Mouse (Mus musculus) right cerebral cortex, adult 18-20 months (tissue): ENCODE measurements around the gene Babam2.

Experiments used
- DNase-seq: peaks from one replicate; pipeline ENCODE4 v3.0.0; 2022; ENCODE audit warnings: mixed read lengths

The Babam2 gene

GRCm38 (mm10) chr5:32001771-32002170 lies 304.3 kb downstream of the Babam2 start:
- no peak for DNase-seq

- no peak for DNase-seq
Observed at GRCm38 (mm10) chr5:32008401-32008800, 310.9 kb downstream of the Babam2 start.

DNA sequence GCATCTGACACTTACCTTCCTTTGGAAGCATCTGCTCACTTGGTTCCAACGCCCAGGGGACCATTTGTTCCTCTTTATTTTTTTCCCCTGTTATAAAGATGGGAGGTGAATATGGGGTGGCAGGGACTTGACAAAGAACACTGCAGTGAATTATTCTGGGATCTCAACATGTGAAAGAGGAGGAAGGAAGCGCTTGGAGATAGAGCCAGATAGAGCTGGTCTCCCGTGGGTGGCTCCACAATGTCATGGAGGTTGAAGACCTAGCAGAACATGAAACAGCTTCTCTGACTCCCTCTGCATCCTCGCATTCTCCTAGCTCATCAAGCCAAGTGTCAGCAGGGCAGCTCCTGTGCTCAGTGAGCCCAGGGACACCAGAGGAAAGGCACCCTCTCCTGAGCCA lies 312.6 kb downstream of the Babam2 start:
- DNase-seq, result peak; percentile 42

- DNase-seq, result no peak
Observed at GRCm38 (mm10) chr5:32013053-32013452, 315.6 kb downstream of the Babam2 start.

DNA sequence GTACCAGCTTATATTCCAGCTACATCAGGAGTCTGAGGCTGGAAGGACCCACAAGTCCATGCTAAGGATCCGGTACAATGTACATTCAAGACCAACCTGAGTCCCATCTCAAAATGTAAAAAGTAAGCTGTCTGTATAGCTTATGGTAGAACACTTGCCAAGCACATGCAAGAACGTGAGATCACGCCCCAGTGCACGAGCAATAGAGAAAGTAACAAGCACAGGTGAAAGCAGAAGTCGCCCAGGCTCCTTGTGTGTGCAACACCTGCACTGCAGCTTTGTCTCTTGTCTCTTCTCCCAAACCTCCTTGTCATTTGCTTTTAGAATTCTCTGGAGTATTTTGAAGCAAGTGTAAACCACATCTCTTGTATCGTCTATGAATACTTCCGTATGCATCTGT lies 317.3 kb downstream of the Babam2 start:
- DNase-seq, result no peak

DNA sequence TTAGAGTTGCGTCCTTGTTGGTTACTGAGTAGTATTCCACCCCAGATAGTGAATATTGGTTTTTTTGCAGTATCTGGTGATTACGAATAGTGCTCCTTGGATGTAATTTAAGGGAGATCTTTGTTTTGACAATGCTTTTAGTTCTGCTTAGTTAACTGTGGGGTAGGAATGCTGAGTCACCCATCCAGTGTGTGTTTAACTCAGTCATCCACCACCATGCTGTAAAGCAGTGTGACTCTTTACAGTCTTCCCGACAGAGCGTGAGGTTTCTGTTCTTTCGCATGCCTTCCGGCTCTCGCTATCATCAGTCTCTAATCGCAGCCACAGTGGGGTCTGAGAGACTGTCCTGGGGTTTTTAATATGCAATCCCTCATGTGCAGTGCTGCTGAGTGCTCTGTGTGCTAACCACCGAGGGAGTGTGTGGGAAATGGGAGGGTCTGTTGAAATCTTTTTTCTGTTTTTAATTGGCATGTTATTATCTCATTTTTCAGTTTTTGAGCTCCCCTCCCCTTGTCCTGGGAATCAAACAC lies 318.5 kb downstream of the Babam2 start:
- DNase-seq, result no peak

GRCm38 (mm10) chr5:32017686-32018085 lies 320.2 kb downstream of the Babam2 start:
- DNase-seq, result no peak

GRCm38 (mm10) chr5:32018276-32018675 lies 320.8 kb downstream of the Babam2 start:
- no peak for DNase-seq

DNA sequence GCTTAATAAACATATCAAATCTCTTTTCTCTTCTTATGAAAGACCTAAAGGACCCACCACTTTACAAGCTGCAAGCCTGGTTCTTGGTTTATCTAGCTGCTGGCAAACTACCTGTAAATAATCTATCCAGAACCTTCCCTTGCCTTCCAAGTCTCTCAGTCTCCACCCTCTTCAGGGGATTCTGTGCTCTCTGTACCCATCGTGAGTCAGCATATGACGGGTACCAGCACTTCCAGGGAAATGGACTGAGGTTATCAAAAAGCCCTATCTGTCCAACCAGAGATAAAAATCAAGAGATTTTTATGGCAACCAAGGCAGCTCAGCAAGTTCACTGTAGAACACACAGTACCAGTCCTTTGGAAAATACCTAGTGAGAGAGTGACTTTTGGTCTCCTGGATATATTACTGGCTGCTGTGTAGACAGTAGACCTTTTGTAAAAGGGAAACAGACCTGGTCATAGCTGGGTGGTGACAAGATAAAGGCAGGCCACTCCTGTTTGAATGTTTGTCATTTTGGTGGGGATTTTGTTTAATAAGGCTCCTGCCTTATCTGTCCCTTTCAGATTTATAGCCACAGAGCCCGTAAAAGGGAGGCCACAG lies 332.4 kb downstream of the Babam2 start:
- no peak for DNase-seq

DNA sequence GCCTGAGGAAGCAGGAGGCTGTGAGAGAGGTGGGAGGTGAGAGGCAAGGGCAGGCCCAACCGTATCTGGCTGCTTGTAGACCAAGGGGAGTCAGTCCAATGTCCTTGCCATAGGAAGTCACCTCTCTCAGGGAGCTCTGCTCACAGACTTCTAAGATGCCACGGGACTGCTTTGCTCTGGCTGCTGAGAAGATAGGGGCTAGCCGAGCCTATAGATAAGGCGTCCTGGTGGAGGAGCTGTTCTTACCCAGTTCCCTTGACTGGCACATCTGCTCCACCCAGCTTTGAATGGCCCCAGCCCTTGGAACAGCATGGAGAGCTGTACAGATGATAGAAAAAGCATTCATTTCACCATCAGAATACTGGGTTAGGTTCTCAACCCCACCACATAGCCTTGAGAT lies 335.7 kb downstream of the Babam2 start:
- no peak for DNase-seq

- no peak for DNase-seq
Observed at GRCm38 (mm10) chr5:32033621-32034020, 336.1 kb downstream of the Babam2 start.

DNA sequence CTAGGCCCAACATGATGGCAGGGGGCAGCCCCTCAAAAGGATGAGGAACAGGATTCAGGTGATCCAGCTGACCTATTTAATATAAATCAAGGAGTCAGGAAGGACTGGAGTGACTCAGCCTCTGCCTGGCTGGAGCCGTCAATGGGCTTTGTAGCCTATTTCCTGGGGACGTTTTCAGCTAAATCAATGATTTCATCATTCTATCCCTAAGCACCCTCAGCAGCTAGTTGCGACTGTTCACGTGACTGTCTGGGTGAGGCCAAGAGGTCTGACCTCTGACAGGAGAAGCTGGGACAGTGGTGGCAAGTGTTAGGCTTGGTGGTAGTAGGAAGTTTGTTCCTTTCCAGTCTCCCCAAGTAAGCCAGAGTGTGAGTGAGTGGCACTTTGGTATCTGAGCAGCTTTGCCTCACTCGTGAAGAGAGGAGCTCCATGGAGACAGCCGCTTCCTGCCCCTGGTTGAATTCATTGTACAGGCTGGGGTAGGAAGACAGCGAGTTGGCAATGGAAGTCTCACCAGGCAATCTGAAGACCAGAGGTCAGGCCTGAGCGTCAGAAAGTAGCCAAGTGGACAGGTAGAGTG lies 337.1 kb downstream of the Babam2 start:
- DNase-seq, result no peak

DNA sequence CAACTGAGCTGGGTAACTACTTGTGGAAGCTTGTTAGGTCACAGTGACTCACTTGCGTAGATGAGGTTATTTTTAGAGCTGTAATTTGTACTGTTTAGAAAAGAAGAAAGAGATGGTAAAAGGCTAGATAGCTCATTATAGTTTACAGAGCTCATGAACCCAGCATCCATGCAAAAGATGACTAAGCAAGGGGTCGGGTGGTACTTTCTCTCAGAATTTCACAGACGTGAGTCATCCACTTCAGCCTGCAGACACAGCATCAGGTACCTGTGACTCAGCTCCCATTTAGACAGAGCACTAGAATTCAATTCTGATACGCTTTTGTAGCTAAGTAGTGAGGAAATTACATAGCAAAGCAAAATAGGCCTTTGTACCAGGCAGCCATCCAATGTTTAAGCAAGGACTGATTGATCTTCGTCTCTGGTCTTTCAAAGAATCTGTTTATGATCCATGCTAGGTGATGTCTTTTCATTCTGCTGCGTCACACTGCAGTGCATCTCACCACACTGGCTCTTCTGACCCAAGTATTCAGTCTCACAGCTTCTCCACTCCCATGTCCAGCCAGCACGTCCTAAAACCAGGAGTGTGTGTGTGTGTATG lies 338.3 kb downstream of the Babam2 start:
- peak; percentile 72 for DNase-seq

DNA sequence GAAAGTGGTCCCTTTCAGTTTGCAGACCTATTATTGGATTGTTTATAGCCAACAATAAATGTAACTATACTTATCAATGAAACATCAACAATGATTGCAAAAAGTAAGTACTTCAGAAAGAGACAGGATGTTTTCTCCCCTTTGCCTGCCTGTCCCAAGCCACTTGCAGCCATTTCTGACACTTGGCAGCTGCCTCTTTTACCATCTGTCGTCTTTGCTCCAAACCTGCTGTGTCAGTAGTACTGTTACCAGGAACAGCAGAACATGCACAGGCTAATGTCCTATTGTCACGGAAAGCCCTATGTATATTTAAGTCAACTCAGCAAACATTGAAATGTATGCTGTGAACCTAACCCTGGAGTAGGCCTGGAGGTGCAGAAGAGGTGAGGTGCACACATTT lies 339.4 kb downstream of the Babam2 start:
- no peak for DNase-seq

GRCm38 (mm10) chr5:32037546-32037945 lies 340.1 kb downstream of the Babam2 start:
- DNase-seq, result no peak

- DNase-seq, result no peak
Observed at GRCm38 (mm10) chr5:32038994-32039393, 341.5 kb downstream of the Babam2 start.

- no peak for DNase-seq
Observed at GRCm38 (mm10) chr5:32039511-32039910, 342.0 kb downstream of the Babam2 start.

DNA sequence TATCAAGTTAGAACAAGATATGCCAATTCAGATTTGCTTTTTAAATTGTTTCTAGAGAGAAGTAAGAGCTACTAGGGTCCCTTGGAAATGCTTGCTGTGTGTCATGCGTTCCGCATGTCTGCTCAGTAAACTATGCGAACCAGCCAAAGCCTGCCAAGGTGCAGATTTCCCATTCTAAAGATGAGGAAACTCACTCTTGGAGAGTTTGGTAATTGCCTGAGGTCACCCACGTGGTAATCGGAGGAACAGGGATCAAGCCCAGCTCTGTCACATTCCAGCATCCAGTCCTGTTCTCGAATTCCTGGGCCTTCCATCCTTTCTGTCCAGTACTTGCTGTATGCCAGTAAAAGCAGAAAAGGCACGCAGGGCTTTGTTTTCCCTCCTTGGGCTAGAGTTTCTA lies 345.7 kb downstream of the Babam2 start:
- DNase-seq, result no peak

GRCm38 (mm10) chr5:32043996-32044395 lies 346.5 kb downstream of the Babam2 start:
- DNase-seq, result no peak

GRCm38 (mm10) chr5:32051899-32052298 lies 354.4 kb downstream of the Babam2 start:
- no peak for DNase-seq

DNA sequence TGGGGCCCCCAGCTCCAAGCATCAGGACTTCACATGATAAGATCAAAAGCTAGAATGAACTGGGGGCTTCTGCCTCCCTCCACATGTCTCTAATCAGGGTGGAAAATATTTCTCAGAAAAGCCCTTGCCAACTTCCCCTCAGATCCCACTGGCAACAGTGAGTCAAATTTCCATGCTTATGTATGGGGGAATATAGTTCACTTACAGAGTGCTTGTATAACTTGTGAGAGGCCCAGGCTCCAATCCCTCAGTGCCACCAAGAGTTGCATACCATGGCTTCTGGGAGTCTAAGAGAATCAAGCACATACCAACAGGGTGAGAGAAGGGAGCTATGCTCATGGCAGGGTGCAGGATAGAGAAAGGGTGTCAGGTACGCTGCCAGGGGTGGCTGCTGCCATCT lies 355.0 kb downstream of the Babam2 start:
- no peak for DNase-seq

DNA sequence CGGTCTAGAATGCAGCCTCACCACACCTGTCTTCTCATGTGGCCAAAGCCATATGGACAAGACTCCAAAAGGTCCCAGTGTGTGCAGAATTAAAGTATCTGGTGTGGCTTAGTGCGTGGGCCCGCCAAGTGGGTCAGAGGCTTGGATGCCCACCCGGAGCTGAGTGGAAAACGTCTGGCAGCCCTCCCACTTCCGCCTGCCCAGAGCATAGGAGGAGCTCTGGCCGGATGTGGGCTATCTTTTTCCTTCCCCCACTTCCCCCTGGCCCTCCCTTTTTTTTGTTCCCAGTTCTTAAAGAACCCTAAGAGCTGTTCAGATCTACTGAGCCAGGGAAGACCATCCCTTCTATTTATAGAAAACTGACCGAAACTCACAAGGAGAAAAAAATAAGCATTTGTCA lies 356.0 kb downstream of the Babam2 start:
- DNase-seq, result no peak

DNA sequence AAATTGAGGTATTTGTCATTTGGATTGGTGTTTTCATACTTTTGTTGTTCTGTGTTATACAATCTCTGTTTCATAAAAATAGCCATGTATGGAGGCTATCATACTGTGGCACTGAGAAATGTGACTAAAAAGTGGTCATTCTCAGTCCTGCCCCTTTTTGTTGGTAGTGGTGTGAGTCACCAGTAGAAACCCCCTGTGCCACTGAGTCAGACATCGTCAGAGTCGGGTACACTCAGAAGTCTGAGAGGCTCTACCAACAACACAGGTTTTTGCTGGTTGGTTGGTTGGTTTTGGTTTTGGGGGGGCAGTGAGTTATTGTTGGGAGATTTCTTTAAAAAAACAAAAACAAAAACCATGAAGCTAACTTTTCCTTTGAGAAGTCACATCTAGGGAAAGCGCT lies 358.2 kb downstream of the Babam2 start:
- no peak for DNase-seq

DNA sequence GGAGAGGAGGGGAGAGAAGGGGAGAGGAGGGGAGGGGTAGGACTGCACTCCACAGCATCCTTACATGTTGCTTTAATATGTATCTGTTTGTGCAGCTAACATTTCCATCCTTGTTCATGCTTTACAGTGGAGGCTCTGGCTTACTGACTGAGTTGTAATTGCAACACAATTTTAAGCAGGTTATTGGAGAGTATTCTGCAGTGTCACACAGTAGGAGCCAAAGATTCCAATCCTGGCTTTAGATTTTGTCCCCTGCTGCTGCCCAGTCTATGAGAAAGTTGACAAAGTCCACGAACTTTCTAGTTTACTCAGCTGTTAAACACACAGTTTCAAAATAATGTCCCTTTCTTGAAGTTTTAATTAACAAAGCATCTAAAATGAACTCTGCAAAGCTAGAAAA lies 358.6 kb downstream of the Babam2 start:
- DNase-seq, result no peak
